Comparison of ENCODE assay signal across 12 mouse cellular contexts in the genomic region with DNA sequence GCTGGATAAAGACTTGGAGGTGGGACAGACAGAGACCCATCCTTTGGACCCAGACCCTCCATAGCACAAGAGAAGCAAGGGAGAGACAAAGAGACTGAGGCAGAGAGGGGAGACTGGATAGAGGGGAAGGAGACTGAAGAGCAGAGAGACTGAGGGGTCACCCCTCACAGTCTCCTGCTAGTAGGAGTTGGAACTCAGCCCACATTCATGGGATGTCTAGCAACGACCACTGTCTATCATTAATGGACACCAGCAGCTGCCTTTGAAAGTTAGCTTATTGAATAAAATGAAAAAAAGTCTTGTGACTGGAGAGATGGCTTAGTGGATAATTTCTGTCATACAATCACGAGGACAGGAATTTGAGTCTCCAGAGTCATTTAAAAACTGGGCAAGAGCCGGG. TPM values are rescaled to one million over a fixed set of nuclear protein-coding genes. Genes with fewer than 3 reads are reported as not detected.
DNase-seq lines count a peak whose midpoint lies in the region; ATAC-seq and TF ChIP-seq lines count a peak whose summit lies in the region.
"Had no signal": no experiment of that assay in that cellular context is flagged by ENCODE, and none has a peak within 500 bp of the region (broad histone marks: within the 10 kb centered on the region; RNA-seq: fewer than 3 reads in every experiment).

No protein-coding gene starts in this region.

- H3K4me2 ChIP-seq in hindbrain, embryonic 16.5 days (ENCODE audit: low read length) = no peak overlapping the region
- no peak overlapping the region for H3K4me2 ChIP-seq in midbrain, embryonic 11.5 days
- no peak overlapping the region for H3K4me2 ChIP-seq in midbrain, embryonic 16.5 days (ENCODE audit: low read length)
- H3K4me2 ChIP-seq in embryonic facial prominence, embryonic 14.5 days (ENCODE audit: low read depth, low read length) = no peak overlapping the region
- H3K4me2 ChIP-seq: hindbrain, embryonic 15.5 days had no signal

- TF ChIP-seq CTCF in small intestine, adult 2 months (IDR thresholded peaks at IDR 0.05; ENCODE audit: extremely low read depth, insufficient read length, insufficient replicate concordance, low read depth, low read length) = no peak

- no peaks in the 10 kb centered on the region for H3K9me3 ChIP-seq in hindbrain, embryonic 10.5 days
- H3K9me3 ChIP-seq in hindbrain, embryonic 16.5 days (ENCODE audit: control insufficient read depth, low read length) = no peaks in the 10 kb centered on the region
- H3K9me3 ChIP-seq in midbrain, embryonic 11.5 days (ENCODE audit: control insufficient read depth, low read length) = no peaks in the 10 kb centered on the region
- H3K9me3 ChIP-seq in midbrain, embryonic 16.5 days (replicated peaks; ENCODE audit: control insufficient read depth, low read length, poor library complexity, severe bottlenecking) = no peaks in the 10 kb centered on the region
- H3K9me3 ChIP-seq in embryonic facial prominence, embryonic 14.5 days (ENCODE audit: control insufficient read depth, low read length) = no peaks in the 10 kb centered on the region
- H3K9me3 ChIP-seq: hindbrain, embryonic 15.5 days had no signal

- H3K4me1 ChIP-seq in hindbrain, embryonic 10.5 days (replicated peaks) = peaks cover 9% of the 10 kb centered on the region
- no peaks in the 10 kb centered on the region for H3K4me1 ChIP-seq in hindbrain, embryonic 16.5 days (ENCODE audit: control insufficient read depth, insufficient read depth, low read depth, low read length)
- no peaks in the 10 kb centered on the region for H3K4me1 ChIP-seq in midbrain, embryonic 11.5 days (ENCODE audit: control insufficient read depth, insufficient read depth, low read length)
- 0 out of 2 replicates have a peak, but pooled peaks cover 3% of the 10 kb centered on the region for H3K4me1 ChIP-seq in midbrain, embryonic 16.5 days (ENCODE audit: control insufficient read depth, insufficient read depth, low read length)
- 0 out of 2 replicates have a peak, but pooled peaks cover 5% of the 10 kb centered on the region for H3K4me1 ChIP-seq in embryonic facial prominence, embryonic 14.5 days (ENCODE audit: control insufficient read depth, insufficient read depth, low read length)
- H3K4me1 ChIP-seq in small intestine, adult 2 months (ENCODE audit: control insufficient read depth, insufficient read depth, insufficient read length, low read length) = no peaks in the 10 kb centered on the region
- H3K4me1 ChIP-seq: hindbrain, embryonic 15.5 days had no signal

- no peak overlapping the region for H3K4me3 ChIP-seq in hindbrain, embryonic 10.5 days
- no peak overlapping the region for H3K4me3 ChIP-seq in hindbrain, embryonic 16.5 days (ENCODE audit: low read length)
- H3K4me3 ChIP-seq in midbrain, embryonic 11.5 days (ENCODE audit: low read depth, low read length) = no peak overlapping the region
- no peak overlapping the region for H3K4me3 ChIP-seq in midbrain, embryonic 16.5 days (ENCODE audit: low read depth, low read length)
- no peak overlapping the region for H3K4me3 ChIP-seq in embryonic facial prominence, embryonic 14.5 days (ENCODE audit: low read depth, low read length)
- no peak overlapping the region for H3K4me3 ChIP-seq in small intestine, adult 2 months (ENCODE audit: low read depth, low read length)
- H3K4me3 ChIP-seq: hindbrain, embryonic 15.5 days had no signal

- ATAC-seq in hindbrain, embryonic 16.5 days = no peak
- ATAC-seq in midbrain, embryonic 11.5 days (ENCODE audit: low FRiP score) = no peak
- no peak for ATAC-seq in midbrain, embryonic 16.5 days
- ATAC-seq in embryonic facial prominence, embryonic 14.5 days (ENCODE audit: low read depth) = peak; percentile 67; the same call in 1 of the 2 replicates
- no peak for ATAC-seq in erythroid progenitor cell, adult 5-6 weeks (replicated peaks; ENCODE audit: low FRiP score, poor library complexity, severe bottlenecking)
- no peak for ATAC-seq in activated CD4-positive, CD25-positive, alpha-beta regulatory T cell, adult 4 months

- H3K36me3 ChIP-seq in hindbrain, embryonic 10.5 days = peaks cover 9% of the 10 kb centered on the region
- H3K36me3 ChIP-seq in hindbrain, embryonic 16.5 days (ENCODE audit: control insufficient read depth, insufficient read depth, low read length) = peaks cover 9% of the 10 kb centered on the region
- no peaks in the 10 kb centered on the region for H3K36me3 ChIP-seq in midbrain, embryonic 11.5 days (ENCODE audit: control insufficient read depth, insufficient read depth, low read length)
- peaks cover 11% of the 10 kb centered on the region for H3K36me3 ChIP-seq in midbrain, embryonic 16.5 days (ENCODE audit: control insufficient read depth, insufficient read depth, low read length)
- peaks cover 9% of the 10 kb centered on the region for H3K36me3 ChIP-seq in embryonic facial prominence, embryonic 14.5 days (ENCODE audit: control insufficient read depth, insufficient read depth, low read length)
- H3K36me3 ChIP-seq in small intestine, adult 2 months (ENCODE audit: control insufficient read depth, insufficient read depth, low read length) = peaks cover 5% of the 10 kb centered on the region; the same call in 1 of the 2 replicates

- WGBS in hindbrain, embryonic 10.5 days = 87% methylated on average over 3 of the region's 3 CpGs
- WGBS in hindbrain, embryonic 16.5 days = 72% methylated on average over 3 of the region's 3 CpGs
- WGBS in midbrain, embryonic 11.5 days = 87% methylated on average over 3 of the region's 3 CpGs
- WGBS in midbrain, embryonic 16.5 days = 65% methylated on average over 3 of the region's 3 CpGs
- 61% methylated on average over 3 of the region's 3 CpGs for WGBS in embryonic facial prominence, embryonic 14.5 days
- WGBS in small intestine, adult 2 months = 59% methylated on average over 3 of the region's 3 CpGs

- no peak for DNase-seq in hindbrain, embryonic 10.5 days (ENCODE audit: low spot score)
- peak; percentile 39 for DNase-seq in midbrain, embryonic 11.5 days (ENCODE audit: low spot score, missing footprints)
- DNase-seq in embryonic facial prominence, embryonic 14.5 days (ENCODE audit: low spot score) = peak; percentile 65
- DNase-seq: adrenal gland, adult 8-10 months; cerebellum, adult 8-10 months had no signal

- H3K27me3 ChIP-seq in hindbrain, embryonic 10.5 days (ENCODE audit: insufficient read depth, poor library complexity, severe bottlenecking) = no peaks in the 10 kb centered on the region
- no peaks in the 10 kb centered on the region for H3K27me3 ChIP-seq in hindbrain, embryonic 16.5 days (replicated peaks; ENCODE audit: control insufficient read depth, insufficient read depth, low read length)
- H3K27me3 ChIP-seq in midbrain, embryonic 11.5 days (ENCODE audit: control insufficient read depth, insufficient read depth, low read length) = no peaks in the 10 kb centered on the region
- no peaks in the 10 kb centered on the region for H3K27me3 ChIP-seq in midbrain, embryonic 16.5 days (ENCODE audit: control insufficient read depth, insufficient read depth, low read depth, low read length)
- no peaks in the 10 kb centered on the region for H3K27me3 ChIP-seq in embryonic facial prominence, embryonic 14.5 days (replicated peaks; ENCODE audit: control insufficient read depth, insufficient read depth, low read length)
- no peaks in the 10 kb centered on the region for H3K27me3 ChIP-seq in small intestine, adult 2 months (ENCODE audit: control insufficient read depth, insufficient read depth, low read length)
- H3K27me3 ChIP-seq: hindbrain, embryonic 15.5 days had no signal

- no peak for TF ChIP-seq POLR2A in small intestine, adult 2 months (IDR thresholded peaks at IDR 0.05; ENCODE audit: low read depth, low read length)

- H3K27ac ChIP-seq in hindbrain, embryonic 10.5 days = peak overlapping the region; percentile 23; the same call in 1 of the 2 replicates
- no peak overlapping the region for H3K27ac ChIP-seq in hindbrain, embryonic 16.5 days (ENCODE audit: low read depth, low read length)
- no peak overlapping the region for H3K27ac ChIP-seq in midbrain, embryonic 11.5 days (ENCODE audit: low read depth, low read length)
- H3K27ac ChIP-seq in midbrain, embryonic 16.5 days (ENCODE audit: low read length) = no peak overlapping the region
- H3K27ac ChIP-seq in embryonic facial prominence, embryonic 14.5 days (replicated peaks; ENCODE audit: low read depth, low read length) = peak overlapping the region; percentile 64
- H3K27ac ChIP-seq in small intestine, adult 2 months (ENCODE audit: insufficient read depth, low read depth, low read length) = peak overlapping the region; percentile 2; the same call in 1 of the 2 replicates
- H3K27ac ChIP-seq: hindbrain, embryonic 15.5 days had no signal

- no peak overlapping the region for H3K9ac ChIP-seq in hindbrain, embryonic 16.5 days (ENCODE audit: low read depth, low read length)
- H3K9ac ChIP-seq in midbrain, embryonic 11.5 days (ENCODE audit: low read length) = no peak overlapping the region
- no peak overlapping the region for H3K9ac ChIP-seq in midbrain, embryonic 16.5 days (ENCODE audit: low read depth, low read length)
- H3K9ac ChIP-seq in embryonic facial prominence, embryonic 14.5 days (ENCODE audit: low read depth, low read length) = no peak overlapping the region
- H3K9ac ChIP-seq: hindbrain, embryonic 15.5 days had no signal

RNA-seq across cellular contexts. Expression of a gene that starts 14.1 kb away (rescaled TPM):
- polyA plus RNA-seq in hindbrain, embryonic 10.5 days (2016; fragmentation: Nextera tagmentation; extraction: Ambion mirVana) = 27.7 and 39.8 TPM in 2 replicates
- polyA plus RNA-seq in hindbrain, embryonic 16.5 days (2015; fragmentation: Nextera tagmentation; extraction: Ambion mirVana) = 141 and 142 TPM in 2 replicates
- 27.6 and 29.7 TPM in 2 replicates for polyA plus RNA-seq in midbrain, embryonic 11.5 days (2014; fragmentation: Nextera tagmentation; extraction: Ambion mirVana)
- polyA plus RNA-seq in midbrain, embryonic 16.5 days (2015; fragmentation: Nextera tagmentation; extraction: Ambion mirVana) = 134 and 144 TPM in 2 replicates
- 25.0 and 34.1 TPM in 2 replicates for polyA plus RNA-seq in embryonic facial prominence, embryonic 14.5 days (2014; fragmentation: Nextera tagmentation; extraction: Ambion mirVana)
- 9.9 and 21.3 TPM in 2 replicates for polyA plus RNA-seq in small intestine, adult 2 months (2012; rRNA removed)
- total RNA-seq in erythroid progenitor cell, adult 5-6 weeks (2015; ENCODE audit: low replicate concordance) = 5.0 TPM in 1 of 2 replicates, not detected in the other
- 1.9 and 3.2 TPM in 2 replicates for total RNA-seq in erythroid progenitor cell, adult 5-6 weeks (2017; ENCODE audit: low replicate concordance)
- polyA plus RNA-seq in activated CD4-positive, CD25-positive, alpha-beta regulatory T cell, adult 4 months (2017; shearing (Covaris generic)) = 10 to 100 TPM; 21.1 to 23.9 TPM

RNA-seq across cellular contexts. Expression of a gene that starts 17.5 kb away (rescaled TPM):
- polyA plus RNA-seq in hindbrain, embryonic 10.5 days (2016; fragmentation: Nextera tagmentation; extraction: Ambion mirVana) = 9.5 and 13.5 TPM in 2 replicates
- 3.9 and 6.0 TPM in 2 replicates for polyA plus RNA-seq in hindbrain, embryonic 16.5 days (2015; fragmentation: Nextera tagmentation; extraction: Ambion mirVana)
- 8.7 and 10.1 TPM in 2 replicates for polyA plus RNA-seq in midbrain, embryonic 11.5 days (2014; fragmentation: Nextera tagmentation; extraction: Ambion mirVana)
- polyA plus RNA-seq in midbrain, embryonic 16.5 days (2015; fragmentation: Nextera tagmentation; extraction: Ambion mirVana) = 3.5 and 3.9 TPM in 2 replicates
- 14.6 and 15.3 TPM in 2 replicates for polyA plus RNA-seq in embryonic facial prominence, embryonic 14.5 days (2014; fragmentation: Nextera tagmentation; extraction: Ambion mirVana)
- polyA plus RNA-seq in small intestine, adult 2 months (2012; rRNA removed) = 18.4 and 45.0 TPM in 2 replicates
- total RNA-seq in erythroid progenitor cell, adult 5-6 weeks (2015; ENCODE audit: low replicate concordance) = 226 and 252 TPM in 2 replicates
- 113 and 157 TPM in 2 replicates for total RNA-seq in erythroid progenitor cell, adult 5-6 weeks (2017; ENCODE audit: low replicate concordance)
- 10 to 100 TPM; 33.7 to 49.3 TPM for polyA plus RNA-seq in activated CD4-positive, CD25-positive, alpha-beta regulatory T cell, adult 4 months (2017; shearing (Covaris generic))

RNA-seq across cellular contexts. Expression of a gene that starts 45.9 kb away (rescaled TPM):
- polyA plus RNA-seq in hindbrain, embryonic 10.5 days (2016; fragmentation: Nextera tagmentation; extraction: Ambion mirVana) = 9.9 and 14.5 TPM in 2 replicates
- 7.4 and 10.2 TPM in 2 replicates for polyA plus RNA-seq in hindbrain, embryonic 16.5 days (2015; fragmentation: Nextera tagmentation; extraction: Ambion mirVana)
- 9.9 TPM in 2 replicates for polyA plus RNA-seq in midbrain, embryonic 11.5 days (2014; fragmentation: Nextera tagmentation; extraction: Ambion mirVana)
- 4.8 and 5.1 TPM in 2 replicates for polyA plus RNA-seq in midbrain, embryonic 16.5 days (2015; fragmentation: Nextera tagmentation; extraction: Ambion mirVana)
- polyA plus RNA-seq in embryonic facial prominence, embryonic 14.5 days (2014; fragmentation: Nextera tagmentation; extraction: Ambion mirVana) = 68.7 and 74.1 TPM in 2 replicates
- polyA plus RNA-seq in small intestine, adult 2 months (2012; rRNA removed) = 15.6 and 26.7 TPM in 2 replicates
- not detected in 2 replicates for total RNA-seq in erythroid progenitor cell, adult 5-6 weeks (2015; ENCODE audit: low replicate concordance)
- 0.08 TPM in 1 of 2 replicates, not detected in the other for total RNA-seq in erythroid progenitor cell, adult 5-6 weeks (2017; ENCODE audit: low replicate concordance)
- polyA plus RNA-seq in activated CD4-positive, CD25-positive, alpha-beta regulatory T cell, adult 4 months (2017; shearing (Covaris generic)) = not detected
- total RNA-seq: megakaryocyte-erythroid progenitor cell, adult 5-6 weeks had no signal

Comparison
In these comparisons a context has a peak if more than half of its experiments do, and no peak if none do; other contexts are left out.
1. H3K27ac ChIP-seq: peak in hindbrain, embryonic 10.5 days (single experiment), embryonic facial prominence, embryonic 14.5 days (single experiment) and small intestine, adult 2 months (single experiment); none in hindbrain, embryonic 16.5 days (single experiment), midbrain, embryonic 11.5 days (single experiment) and midbrain, embryonic 16.5 days (single experiment).